Mouse (Mus musculus) heart, postnatal 4 days (tissue): Measurements from ENCODE around the gene 1700020A23Rik. TPM values are rescaled to one million over a fixed set of nuclear protein-coding genes. Genes with fewer than 3 reads are reported as not detected.
A peak's percentile ranks its signal among the peaks of the same experiment; 100 is the strongest.

Source experiments
- DNase-seq: peaks from one replicate; pipeline ENCODE4 v3.0.0; 2021
- total RNA-seq, 2 experiments: library from RNA; stranded (reverse); gene quantifications; 2 replicates each; pipeline ENCODE4 v1.2.3; 2021

Gene 1700020A23Rik
- total RNA-seq, 2 experiments from 2014 or later, result not detected

DNA sequence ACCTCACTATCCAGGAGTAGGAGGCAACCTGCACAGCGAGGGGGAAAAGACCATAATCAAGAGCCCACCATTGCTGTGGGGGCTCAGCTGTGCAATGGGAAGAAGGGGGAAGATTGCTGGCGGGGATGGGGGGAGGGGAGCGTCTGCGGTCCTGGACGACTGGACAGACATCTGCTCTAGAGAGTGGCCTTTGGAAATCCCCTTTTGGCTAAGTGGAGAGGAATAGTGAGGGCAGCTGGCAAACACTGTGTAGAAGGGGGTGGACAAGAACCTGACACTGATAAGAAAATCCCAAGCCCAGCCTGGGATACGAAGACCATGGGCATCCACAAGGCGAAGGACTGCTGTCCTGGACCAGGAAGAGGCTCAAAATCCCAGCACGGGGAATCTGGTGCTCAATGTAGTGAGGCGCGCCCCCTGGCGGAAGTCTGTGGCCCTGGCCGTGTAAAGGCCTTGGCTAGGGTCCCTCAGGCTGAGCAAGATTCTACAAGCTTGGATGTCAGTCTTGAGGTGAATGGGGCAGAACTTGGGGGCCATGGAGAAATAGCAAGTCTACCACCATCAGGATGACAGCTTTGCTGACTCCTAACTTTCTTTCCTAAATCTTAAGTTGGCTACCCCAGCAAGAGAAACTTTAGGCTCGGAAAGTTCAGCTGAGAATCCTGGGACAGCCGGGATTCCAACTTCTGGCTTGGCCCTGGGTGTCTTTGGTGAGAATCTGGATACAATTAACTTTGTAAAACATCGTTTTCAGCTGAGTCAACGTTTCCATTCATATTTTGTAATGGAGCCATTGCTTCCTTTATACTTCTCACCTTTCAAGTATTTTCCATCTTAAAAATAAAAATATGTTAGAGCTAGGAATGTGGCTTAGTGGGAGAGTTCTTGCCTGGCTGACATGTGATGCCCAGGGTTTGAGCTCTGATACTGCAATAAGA lies 6.8 kb downstream of the 1700020A23Rik start:
- DNase-seq, result peak; percentile 92

DNA sequence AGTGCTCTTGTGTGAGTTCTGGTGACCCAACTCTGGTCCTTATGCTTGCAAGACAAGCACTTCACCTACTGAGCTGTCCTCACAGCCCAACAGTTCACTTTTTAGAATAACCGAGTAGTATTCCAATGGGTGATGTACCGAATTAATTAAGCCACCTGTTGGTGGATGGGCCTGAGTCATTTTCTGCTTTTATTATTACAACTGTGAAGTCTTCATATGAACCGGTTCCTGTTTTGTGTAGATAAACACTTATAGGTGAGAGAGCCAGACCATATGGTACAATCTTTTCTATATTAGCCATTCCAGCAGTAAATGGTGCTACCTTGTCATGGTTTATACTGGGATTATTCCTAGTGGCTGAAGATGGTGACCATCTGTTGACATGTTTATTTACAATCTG lies 7.7 kb downstream of the 1700020A23Rik start:
- DNase-seq, result no peak

DNA sequence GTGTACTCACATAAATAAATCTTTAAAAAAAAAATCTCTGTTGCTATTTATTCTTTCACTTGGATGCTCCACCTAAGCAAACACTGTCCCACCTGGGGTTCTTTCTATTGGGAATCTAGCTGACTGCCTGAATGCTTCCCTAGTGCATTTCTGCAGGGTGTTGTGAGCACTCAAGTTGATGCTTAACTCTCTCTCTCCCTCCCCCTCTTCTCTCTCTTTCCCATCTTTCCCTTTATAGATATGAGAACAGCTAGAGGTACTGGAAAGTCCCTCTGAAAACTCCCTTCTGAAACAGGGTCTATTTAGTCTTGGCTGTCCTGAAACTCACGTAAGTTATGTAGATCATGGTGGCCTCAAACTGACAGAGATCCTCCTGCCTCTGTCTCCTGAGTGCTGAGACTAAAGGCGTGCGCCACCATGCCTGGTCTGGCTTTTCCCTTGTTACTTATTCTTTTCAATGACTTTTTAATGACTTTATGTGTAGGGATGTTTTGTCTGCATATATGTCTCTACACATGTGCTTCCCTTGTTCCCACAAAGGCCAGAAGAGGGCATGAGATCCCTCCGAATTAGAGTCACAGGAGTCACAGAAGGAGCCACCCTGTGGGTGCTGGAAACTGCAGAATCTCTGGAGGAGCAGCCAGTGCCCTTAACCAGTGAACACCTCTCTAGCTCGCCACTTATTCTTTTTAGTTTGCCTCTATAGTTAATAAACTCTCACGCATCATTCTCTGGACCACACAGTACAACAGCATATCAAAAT lies 9.2 kb downstream of the 1700020A23Rik start:
- DNase-seq, result no peak

DNA sequence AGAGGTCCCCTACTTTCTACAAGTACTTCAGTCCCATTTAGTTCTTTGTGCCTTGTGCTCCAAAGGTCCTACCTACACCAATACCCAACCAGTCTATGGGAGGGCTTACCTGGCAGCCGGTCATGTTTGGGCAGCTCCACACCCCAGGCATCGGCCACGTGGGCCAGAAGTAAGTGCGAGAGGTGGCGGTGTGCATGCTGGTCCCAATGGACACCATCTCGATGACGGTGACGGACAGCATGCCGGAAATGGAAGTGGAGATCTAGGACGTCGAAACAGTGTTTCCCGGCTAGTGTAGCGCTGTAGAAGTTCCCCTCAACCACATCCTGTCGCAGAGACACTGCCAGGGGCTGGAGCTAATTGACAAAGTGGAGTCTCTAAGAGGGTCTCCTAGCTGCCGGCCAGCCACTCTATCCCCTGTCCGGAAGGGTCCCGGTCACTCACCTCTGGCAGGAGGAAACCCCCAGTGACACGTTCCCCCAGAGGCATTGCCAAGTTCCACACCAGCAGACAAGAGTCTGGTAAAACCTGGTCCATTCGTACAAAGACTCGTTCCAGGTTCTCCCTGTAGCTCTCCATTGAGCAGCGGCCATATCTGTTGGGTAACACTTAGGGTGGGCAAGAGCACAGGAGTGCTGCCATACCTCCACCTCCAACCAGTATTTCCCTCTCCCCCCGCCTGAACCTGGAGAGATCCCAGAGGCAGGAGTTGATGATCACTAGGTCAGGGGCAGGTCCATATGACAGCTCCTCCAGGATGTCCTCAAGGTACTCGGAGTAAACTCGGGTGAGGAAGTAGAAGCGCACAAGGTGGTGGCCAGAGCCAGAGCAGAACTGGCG lies 16.9 kb downstream of the 1700020A23Rik start:
- DNase-seq, result no peak

DNA sequence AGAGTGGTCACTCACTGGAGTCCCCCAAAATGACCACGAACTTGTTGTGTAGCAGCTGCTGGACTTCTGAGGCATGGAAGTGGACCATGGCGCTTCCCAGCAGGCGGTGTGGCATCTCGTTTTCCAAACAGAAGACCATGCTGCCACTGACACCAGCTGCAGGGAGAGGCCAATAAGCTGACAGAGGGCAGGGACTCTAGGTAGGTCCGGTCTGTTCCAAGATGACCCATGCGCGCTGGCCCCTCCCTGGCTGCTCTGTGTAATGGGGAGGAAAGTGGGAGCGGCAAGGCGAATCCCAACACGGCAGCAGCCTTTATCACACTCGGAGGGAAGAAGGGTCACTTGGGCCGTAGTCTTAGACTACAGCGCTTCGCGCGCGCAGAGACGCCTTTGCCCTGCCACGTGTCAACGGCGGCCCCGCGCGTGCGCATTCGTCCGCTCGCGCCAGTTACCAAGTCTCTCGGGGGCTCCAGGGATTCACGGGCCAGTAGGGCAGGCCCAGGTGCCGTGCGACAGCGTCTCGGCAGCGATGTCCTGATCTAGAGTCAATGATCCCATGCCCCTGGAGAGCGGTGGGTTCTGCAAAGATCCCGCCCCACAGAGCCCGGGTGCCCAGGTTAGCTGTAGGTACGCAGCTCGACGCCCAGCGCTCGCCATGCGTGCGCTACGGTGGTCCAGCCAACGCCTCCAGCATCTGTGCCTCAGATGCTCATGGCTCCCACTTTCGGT lies 18.5 kb downstream of the 1700020A23Rik start:
- DNase-seq, result peak; percentile 84

DNA sequence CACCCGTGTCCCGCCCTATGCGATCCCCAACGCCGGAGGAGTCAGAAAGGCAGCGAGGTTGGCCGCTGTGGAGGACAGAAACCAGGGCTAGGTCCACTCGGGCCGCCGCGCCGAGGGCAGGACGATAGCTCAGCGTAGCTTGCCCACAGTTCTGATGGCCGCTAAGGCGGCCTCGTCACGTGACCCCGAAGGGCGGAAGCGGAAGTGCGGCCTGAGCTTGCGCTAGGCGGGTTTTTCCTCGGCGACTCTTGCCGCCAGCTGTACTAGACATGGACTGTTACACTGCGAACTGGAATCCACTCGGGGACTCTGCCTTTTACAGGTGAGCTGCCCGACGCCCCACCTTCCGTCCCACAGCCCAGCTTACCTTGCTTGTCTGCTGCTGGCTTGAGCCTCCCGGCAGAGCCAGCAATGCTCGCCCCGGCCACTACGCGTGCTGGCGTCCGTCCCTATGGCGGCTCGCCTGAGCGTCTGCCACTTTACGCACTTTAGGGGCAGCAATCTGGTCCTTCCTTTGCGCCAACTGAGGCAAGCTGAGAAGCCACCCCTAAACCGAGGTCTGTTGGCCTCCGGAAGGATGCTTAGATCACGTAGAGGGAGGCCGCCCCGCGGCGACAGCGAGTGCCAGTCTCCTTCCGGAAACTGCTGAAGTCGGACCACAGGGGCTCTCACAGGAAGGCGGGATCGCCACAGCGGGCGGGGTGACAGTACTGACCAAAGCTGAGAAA lies 19.2 kb downstream of the 1700020A23Rik start, which contains the start of the genes Vps16 and Pced1a:
Gene Vps16 (plus strand): TSS at position 214 of the 728 bp plus-strand sequence.
Gene Pced1a (minus strand): TSS at position 576 of the 728 bp plus-strand sequence.
- peak; percentile 94 for DNase-seq

DNA sequence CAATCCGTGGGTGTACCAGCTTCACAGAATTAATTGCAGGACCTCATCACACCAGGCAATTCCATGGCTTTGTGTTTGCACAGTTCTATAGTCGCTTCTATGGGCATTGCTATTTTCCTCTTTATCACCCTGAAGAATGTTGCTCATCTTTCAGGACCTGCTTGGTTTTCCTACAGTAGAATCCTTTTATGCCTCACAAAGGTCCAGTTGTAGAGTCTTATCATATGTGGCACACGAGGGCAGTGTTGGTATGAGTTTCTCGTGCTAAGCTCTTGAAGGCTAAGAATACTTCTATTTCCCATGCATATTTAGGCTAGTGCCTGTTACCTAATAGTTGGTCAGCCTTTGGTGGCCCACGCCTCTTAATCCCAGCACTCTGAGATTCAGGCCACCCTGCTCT lies 20.1 kb downstream of the 1700020A23Rik start:
- DNase-seq, result no peak

DNA sequence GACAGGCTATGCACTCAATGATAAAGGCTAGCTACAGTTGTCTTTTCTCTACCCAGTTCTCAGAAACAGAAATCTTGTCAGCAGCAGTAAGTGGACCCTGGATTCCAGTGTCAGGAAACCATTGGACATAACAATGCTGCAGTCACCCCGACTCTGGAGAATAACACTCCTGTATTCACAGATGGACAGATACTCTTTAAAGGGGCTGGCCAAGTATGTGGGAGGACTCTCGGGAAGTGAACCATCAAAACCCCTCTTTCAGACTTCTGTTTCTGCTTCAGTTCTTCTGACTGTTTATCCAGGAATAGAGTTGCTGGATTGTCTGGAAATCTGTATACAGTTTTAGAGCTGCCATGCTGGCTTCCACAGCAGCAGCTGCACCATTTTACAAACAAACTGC lies 24.8 kb downstream of the 1700020A23Rik start:
- no peak for DNase-seq

DNA sequence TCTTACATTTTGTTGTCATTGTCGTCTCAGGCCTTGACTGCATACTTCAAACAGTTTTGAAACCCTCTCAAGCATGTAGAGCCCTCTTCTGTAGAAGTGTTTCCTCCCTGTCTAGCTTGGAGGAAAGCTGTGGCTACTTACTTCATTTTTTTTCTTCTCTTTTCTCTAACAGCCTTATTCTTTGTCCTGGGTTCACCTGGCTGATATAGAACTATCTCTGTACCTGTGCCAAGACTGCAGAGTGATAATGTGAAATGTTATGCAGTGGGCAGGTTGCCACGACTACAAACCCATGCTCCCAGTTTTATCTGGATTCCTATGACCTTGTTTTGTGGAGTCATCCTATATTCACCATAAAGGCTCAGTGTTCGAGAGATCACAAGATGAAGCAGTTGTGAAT lies 25.4 kb downstream of the 1700020A23Rik start:
- DNase-seq, result no peak

DNA sequence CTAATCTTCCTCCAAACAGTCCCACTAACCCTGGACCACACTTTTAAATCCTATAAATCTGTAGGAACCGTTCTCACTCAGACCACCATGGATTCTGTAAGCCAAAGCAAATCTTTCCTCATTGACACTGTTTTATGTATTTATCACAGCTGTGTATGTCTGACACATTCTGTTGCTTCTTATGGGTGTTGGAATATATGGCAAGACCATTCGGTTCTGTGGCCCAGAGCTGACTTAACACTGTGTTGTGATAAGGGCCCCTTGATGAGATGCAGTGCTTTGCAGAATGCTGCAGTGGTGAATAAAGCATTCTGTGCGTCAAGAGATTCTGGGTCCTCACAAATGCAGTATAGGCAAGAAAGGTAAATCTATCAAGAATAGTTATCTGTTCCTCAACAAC lies 27.1 kb downstream of the 1700020A23Rik start:
- no peak for DNase-seq

DNA sequence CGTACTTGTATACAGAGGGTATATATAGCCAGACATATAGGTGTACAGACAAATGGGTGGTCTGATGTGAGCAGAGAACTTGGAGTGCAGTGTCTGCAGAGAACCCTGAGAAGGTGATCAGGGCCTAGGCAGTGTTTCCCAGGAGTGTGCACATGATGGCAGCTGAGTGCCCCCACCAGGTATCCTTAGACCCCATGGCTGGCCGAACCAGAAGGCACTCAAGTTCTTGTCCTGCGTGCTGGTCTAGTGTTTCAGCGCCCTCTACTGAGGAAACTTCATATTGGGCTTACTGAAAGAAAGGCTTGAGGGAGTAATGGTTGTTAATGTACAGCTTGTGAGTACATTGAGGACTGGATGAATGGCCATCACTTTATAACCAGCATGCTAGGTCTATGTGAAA lies 28.1 kb downstream of the 1700020A23Rik start:
- peak; percentile 53 for DNase-seq

DNA sequence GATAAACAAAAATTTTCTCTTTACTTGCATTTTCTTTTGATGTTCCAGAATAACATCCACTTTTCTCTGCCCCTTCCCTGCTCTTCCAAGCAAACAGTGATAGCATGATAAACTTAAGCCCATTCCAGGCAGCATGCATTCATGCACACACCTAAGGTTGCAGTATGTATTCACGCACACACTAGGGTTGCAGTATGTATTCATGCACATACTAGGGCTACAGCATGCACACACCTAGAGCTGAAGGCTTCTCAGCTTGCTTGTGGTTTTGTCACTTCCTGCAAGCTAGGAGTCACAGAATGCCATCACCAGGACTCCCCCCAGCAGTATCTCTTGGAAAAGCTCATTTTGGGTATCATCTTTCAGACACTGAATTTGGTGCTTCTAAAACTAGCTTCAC lies 31.7 kb downstream of the 1700020A23Rik start:
- no peak for DNase-seq

DNA sequence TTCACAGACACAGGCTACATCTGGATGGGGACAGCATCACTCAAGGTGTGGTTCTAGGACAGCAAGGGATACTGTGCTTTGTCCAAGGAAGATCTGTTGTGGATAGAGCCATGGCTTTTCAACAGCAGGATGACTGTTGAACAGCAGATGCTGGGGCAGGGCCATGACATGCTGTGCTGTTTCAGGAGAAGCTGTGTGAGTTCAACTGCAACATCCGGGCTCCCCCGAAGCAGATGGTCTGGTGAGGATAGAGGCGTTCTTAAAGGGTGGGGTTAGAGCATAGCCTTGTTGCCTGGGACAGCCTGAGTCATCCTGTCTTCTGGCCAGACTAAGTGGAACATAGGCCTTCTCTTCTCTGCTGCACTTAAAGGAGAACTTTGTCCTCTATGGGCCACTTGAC lies 33.8 kb downstream of the 1700020A23Rik start:
- DNase-seq, result no peak

DNA sequence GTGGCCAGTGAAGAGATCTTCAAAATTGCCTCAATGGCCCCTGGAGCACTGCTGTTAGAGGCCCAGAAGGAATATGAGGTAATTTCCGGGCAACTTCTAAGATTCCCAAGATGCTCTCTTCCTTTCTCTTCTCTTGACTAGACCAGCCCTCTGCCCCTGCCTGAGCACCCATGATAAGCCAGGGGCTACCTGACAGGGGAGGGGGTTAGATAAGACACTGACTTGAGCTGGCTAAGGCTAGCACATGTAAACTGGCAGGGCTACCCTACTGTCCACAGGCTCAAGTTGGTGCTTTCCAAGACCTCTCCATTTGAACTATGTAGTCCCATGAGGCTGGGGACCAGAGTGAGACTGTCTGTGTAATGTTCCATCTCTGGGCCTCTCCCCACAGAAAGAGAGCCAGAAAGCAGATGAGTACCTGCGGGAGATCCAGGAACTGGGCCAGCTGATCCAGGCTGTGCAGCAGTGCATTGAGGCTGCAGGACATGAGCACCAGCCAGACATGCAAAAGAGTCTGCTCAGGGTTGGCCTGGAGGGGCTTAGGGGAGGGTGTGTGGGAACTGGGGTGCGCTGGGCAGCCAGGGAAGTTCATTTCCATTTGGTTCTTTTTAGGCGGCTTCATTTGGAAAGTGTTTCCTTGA lies 34.9 kb downstream of the 1700020A23Rik start:
- DNase-seq, result no peak

DNA sequence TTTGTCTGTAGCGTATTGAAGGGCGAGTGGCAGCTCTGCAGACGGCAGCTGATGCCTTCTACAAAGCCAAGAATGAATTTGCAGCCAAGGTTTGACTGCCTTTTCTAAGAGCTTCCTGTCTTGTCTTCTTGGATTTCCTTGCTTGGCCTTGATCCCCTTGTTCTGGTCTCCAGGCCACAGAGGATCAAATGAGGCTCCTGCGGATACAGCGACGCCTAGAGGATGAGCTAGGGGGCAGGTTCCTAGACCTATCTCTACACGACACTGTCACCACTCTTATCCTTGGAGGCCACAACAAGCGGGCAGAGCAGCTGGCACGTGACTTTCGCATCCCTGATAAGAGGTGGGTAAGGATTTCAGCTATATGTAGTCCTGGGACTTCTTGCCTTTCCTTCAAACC lies 37.1 kb downstream of the 1700020A23Rik start:
- DNase-seq, result no peak

DNA sequence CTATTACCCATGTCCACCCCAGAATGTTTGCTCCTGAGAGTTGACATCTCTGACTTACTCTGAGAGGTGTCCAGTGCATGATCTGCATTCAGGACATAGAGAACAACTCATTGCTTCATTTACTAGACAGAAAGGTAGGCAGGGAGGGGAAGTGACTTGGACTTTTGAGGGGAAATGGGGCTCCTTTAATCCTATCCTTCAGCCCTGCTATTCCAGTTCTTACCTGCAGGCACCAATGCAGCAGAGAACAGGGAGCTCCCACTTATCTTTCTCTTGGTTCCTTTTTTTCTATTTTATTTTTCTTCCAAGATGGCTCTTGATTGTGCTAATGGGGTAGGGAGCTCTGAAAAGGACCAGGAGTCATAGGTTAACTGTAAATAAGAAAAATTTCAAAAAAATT lies 43.4 kb downstream of the 1700020A23Rik start:
- DNase-seq, result no peak

DNA sequence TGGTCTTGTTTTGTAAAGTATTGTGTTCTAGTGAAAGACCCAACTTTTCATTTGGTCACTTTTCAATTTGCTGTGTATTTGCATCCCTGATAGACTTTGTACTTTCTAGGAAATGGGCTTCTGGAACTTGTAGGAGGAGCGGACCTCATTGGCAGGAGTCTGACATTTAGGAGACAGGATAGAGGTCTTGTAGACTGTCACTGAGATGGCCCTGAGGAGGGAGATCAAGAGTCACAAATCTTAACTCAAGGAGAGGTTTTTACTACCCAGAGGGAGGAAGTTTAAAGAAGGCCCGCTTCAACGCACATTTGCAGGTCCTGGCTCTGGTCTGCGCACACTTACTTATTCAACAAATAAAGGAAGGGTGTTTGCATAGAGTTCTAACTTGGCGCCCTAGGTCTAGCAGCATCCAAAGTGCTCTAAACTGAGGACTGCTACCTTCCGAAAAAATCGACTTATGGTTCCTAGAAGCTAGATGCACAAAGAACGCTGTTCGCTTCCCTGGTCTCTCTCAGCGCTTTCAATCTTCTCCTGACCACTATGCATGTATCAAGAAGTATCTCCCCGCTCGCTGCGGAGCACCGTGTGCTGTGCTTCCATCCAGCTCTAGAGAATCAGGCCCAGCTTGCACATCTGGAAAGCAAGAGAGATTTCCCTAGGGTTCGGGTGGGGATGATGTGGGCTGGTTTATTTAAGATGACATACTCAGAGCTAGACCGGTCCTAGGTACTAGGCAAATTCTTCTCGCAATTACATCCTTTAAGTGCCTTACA lies 44.1 kb downstream of the 1700020A23Rik start:
- DNase-seq, result no peak

DNA sequence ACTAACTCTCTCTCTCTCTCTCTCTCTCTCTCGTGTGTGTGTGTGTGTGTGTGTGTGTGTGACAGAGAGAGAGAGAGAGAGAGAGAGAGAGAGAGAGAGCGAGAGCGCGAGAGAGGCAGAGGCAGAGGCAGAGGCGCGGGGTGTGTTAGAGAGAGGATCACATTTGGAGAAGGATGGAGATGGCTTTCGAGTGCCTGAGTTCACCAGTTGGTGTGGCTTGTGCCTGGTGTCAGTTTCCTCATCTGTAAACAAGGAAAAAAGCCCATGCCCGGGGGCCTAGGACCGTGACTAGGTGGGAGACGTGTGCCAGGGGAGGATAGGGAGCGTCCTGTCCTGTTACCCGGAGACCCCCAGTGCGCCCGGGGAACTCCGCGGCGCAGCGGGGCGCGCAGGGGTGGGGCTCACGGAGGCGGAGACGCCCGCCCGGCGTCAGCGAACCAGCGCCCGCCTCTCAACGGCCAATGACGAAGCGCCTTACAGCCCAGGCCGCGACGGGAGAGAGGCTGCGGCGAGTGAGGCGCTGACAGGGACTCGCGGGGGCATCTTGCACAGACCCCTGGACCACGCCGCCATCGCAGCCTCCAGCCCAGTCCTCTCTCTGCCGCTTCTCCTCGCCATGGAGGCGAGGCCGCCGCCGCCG lies 44.9 kb downstream of the 1700020A23Rik start, which contains the start of gene Ptpra:
Gene Ptpra (plus strand): TSS at position 485 of the 640 bp plus-strand sequence.
- DNase-seq, result peak; percentile 93

DNA sequence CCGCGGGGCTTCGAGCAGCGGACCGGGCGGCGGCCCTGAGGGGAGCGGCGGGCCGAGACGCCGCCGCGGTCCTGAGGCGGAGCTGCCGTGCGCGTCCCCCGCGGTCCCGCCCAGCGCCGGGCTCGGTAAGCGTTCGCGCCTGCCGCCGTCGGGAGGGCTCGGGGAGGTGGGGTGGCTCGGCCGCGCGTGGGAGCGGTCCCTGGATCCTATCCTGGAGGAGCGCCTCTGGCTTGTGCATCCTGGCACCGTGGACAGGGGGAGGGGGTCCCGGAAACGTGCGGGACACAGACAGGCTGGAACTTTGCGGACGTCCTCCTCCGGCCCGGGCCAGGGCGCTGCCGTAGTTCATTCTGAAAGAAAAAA lies 45.4 kb downstream of the 1700020A23Rik start:
- DNase-seq, result peak; percentile 77
